Mouse (Mus musculus): ENCODE results near the gene BC052040.

Gene BC052040

DNA sequence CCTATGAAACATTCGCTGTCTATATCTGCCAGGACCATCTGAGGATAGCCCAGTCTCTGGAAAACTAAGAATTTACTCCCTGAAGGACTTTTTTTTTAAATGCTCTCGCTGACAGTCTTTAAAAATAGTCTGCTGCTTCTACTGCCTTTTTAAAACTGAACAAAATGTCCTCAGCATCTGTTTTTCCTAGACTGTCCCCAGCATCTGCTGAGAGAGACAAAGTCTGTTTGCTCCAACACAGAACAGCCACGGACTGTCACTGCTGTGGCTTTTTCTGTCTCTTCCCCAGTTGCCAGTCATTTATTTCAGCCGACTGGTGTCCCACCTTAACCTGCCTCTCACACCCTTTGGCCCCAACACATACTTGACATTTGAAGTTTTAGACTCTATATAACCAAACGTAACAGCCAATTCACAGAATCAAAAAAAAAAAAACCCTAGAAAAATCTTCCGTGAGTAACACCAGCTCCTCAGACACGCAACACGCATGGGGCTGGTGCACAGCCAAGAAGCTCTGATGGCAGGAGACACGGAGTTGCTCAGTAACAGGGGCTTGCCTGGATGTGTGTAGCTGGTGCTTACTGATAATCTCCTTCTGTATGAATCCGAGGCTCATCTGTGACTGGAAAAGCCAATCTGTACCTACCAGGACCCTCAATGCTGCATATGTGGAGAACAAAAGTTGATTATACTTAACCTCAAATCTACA is 188.2 kb downstream of the BC052040 start:
- DNase-seq (ENCODE audit: low spot score), result no peak

GRCm38 (mm10) chr2:115772709-115773108 is 191.2 kb downstream of the BC052040 start:
- no peak for DNase-seq (ENCODE audit: low spot score)

GRCm38 (mm10) chr2:115774153-115774908 is 192.8 kb downstream of the BC052040 start:
- no peak for DNase-seq (ENCODE audit: low spot score)

- no peak for DNase-seq (ENCODE audit: low spot score)
Measured at GRCm38 (mm10) chr2:115775488-115776217, 194.1 kb downstream of the BC052040 start.

- peak; percentile 37 for DNase-seq (ENCODE audit: low spot score)
Measured at GRCm38 (mm10) chr2:115776924-115777860, 195.7 kb downstream of the BC052040 start.

- DNase-seq (ENCODE audit: low spot score), result no peak
Measured at GRCm38 (mm10) chr2:115780546-115781011, 199.1 kb downstream of the BC052040 start.

DNA sequence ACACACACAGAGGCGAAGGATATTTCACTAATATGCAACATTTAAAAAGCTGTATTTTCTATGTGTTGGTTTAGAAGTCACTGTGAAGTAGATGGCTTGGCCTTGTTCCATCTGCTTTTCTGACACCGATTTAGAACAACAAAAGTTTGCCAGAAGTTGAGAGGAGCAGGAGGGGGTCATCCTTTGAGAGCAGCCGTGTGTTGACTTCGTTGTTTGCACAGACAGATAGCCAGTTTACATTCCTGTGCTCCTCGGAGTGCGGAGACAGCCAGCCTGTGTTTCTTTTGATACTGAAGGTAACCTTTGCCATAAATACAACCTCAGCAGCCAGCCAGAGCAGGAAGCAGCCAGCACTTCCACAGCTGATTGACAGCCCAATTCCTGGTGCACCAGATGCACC is 204.2 kb downstream of the BC052040 start:
- DNase-seq (ENCODE audit: low spot score), result no peak

GRCm38 (mm10) chr2:115798839-115799238 is 217.3 kb downstream of the BC052040 start:
- no peak for DNase-seq (ENCODE audit: low spot score)

- peak; percentile 28 for DNase-seq (ENCODE audit: low spot score)
Measured at GRCm38 (mm10) chr2:115808376-115808775, 226.9 kb downstream of the BC052040 start.

DNA sequence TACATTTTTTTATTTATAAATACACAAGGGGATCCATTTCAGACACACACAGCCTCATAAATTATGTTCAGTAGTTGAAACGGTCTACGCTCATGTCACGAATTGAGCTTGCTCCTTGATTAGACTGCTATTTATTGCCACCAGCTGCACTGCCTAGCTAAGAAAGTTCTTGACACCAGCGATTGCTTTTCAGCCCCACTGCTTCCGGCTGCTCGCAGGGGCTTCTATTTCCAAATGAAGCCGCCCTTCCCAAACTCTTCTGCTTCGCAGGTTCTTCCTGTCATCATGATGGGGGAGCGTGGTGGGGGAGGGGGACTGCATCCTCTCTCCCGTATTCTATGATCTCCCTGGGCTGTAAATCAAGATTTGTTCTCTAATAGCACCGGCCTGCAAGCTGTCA is 231.8 kb downstream of the BC052040 start:
- DNase-seq (ENCODE audit: low spot score), result peak; percentile 58

GRCm38 (mm10) chr2:115813721-115814120 is 232.2 kb downstream of the BC052040 start:
- no peak for DNase-seq (ENCODE audit: low spot score)

DNA sequence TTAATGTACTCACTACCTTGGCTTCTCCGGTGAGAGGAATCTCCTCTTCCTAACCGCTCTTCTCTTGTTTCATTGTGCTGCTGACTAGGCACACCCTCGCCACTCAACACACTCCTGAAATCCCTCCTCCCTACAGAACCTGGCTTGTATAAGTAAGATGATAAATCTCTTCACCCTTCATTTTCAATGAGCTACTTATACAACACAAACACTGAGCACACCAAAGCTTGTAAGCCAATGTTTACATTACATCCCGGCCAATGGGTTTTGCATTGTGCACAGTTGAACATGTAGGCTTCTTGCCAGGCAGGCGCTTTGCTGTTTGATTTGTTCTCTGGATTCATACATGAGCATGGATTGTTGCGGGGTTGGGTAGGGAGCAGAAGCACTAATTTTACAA is 236.4 kb downstream of the BC052040 start:
- no peak for DNase-seq (ENCODE audit: low spot score)

GRCm38 (mm10) chr2:115822361-115822760 is 240.8 kb downstream of the BC052040 start:
- no peak for DNase-seq (ENCODE audit: low spot score)

Data from embryo, embryonic 10.5 days (tissue).